Mouse (Mus musculus): ENCODE data around the gene Cutal.

Cutal gene

DNA sequence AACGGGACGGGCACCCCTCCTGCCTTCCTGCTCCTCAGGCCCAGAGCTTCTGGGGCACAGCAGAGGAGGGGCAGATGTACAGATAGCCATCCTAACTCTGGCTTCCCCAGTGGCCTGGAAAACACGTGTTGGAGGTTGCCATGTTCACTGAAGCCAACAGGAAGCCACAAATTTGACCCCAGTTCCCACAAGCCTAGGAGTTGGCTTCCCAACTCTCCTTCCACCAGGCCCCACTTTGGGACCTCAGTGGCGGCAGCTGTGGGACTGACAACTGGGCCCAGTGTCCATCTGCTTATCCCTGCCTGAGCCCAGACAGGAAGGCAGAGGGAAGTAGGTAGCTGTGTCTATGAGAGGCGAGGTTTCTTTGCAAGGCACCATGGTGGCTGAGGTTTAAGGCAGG is 19.8 kb downstream of the Cutal start:
- no peak for DNase-seq

DNA sequence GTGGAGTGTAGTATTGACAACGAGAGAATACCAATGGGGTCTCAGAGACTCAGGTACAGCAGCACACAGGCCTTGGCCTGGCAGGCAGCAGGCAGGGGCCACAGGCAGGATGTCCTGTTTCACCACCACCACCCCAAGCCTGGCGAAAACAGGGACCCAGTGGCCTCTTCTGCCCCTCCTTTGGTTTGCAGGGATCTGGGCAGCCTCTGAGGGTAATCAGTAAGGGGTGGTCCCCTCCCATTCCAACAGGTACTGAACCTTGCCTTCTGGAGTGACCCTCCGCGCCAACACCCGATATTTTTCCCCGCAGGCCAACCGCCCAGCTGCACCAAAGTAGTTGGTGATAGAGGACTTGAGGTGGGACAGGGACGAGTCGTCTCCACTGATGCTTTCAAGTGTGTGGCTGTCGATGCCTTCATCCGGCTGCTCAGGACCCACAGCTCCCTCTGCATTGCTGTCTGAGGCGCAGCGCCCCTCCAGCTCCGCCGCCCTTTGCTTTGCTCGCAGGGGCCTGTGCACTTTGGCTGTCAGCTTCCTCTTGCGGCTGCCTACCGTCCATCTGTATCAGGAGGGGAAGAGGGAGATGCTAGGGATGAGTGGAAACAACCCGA is 21.4 kb downstream of the Cutal start:
- no peak for DNase-seq

DNA sequence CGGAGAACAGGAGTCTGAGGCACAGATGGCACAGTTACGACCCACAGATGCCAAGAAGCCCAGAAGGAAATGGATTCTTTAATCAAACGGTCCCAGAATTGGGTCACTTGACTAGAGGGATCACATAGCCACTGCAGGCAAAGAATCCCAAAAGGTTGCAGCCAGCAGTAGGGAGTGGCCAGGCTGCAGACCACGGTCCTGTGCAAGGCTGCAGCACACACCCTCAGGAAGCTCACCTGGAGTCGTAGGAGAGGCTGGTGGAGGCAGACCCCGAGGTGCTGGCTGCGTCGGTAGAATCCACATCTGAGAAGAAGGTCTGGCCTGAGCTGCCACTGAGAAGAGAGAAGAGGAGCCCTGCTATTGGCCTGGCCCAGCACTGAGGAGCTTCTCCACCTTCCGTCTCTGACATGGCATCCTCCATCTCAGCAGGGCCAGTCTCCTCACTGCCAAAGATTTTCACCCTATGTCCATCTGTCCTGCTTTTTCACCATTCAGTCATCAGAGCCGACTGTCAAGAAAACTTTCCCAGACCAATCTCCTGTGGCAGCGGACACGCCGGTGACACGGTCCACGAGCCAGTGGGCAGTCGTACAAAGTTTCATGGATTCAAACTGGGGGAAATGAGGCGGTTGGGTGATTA is 22.7 kb downstream of the Cutal start:
- DNase-seq = no peak

DNA sequence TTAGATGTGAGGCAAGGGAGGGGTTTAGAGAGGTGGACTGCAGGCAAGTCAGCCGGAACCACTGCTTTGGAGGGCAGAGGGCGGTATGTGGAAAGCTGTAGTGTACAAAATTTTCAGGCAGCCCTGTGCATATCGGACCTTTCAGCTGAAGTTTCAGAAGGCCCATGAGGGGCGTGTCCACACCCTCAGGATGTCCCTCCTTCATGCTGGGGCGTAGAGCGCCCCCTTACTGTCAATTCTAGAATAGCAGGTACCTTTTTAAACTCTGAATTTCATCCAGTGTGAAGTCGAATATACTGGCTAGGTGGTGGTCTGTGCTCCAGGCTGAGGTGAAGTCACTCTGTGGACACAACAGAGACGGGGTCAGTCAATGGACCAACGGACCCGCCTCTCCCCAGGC is 23.6 kb downstream of the Cutal start:
- DNase-seq = peak; percentile 84

- DNase-seq = no peak
Observed at GRCm38 (mm10) chr2:34899682-34900081, 25.5 kb downstream of the Cutal start.

DNA sequence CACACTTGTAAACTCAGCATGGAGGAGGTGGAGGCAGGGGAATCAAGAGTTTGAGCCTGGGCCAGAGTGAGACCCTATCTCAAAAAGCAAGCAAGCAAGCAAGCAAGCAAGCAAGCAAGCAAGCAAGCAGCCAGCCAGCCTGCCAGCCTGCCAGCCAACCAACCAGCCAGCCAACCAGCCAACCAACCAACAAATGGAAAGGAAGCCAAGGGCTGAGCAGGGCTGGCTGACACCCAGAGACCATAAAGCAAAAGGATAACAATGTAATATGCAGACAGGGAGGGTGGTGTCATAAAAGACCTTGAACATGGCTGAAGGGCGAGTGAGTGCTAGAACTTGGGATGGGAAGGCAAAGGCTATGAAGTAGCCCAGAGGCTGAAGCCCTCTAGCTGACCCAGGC is 26.2 kb downstream of the Cutal start:
- no peak for DNase-seq

GRCm38 (mm10) chr2:34901726-34902125 is 27.5 kb downstream of the Cutal start:
- no peak for DNase-seq

- DNase-seq = peak; percentile 59
Observed at GRCm38 (mm10) chr2:34902731-34903130, 28.5 kb downstream of the Cutal start.

DNA sequence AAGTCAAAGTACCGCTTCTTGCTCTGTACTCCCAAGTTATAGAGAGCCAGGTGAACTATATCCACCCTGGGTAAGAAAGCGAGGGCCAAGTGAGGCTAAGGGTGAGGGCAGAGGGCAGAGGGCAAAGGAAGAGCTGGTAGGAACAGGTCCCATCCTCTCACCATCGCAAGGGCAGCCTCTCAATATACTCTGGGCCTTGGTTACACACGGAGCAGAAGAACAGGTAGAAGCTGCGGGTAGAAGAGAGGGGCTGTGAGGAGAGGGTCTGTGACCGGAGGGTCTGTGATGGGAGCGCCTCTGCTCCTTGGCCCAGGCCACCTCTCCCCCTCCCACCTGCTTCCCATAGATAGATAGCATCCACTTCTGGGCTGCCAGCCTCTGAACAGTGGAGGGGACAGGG is 29.0 kb downstream of the Cutal start:
- DNase-seq = no peak

DNA sequence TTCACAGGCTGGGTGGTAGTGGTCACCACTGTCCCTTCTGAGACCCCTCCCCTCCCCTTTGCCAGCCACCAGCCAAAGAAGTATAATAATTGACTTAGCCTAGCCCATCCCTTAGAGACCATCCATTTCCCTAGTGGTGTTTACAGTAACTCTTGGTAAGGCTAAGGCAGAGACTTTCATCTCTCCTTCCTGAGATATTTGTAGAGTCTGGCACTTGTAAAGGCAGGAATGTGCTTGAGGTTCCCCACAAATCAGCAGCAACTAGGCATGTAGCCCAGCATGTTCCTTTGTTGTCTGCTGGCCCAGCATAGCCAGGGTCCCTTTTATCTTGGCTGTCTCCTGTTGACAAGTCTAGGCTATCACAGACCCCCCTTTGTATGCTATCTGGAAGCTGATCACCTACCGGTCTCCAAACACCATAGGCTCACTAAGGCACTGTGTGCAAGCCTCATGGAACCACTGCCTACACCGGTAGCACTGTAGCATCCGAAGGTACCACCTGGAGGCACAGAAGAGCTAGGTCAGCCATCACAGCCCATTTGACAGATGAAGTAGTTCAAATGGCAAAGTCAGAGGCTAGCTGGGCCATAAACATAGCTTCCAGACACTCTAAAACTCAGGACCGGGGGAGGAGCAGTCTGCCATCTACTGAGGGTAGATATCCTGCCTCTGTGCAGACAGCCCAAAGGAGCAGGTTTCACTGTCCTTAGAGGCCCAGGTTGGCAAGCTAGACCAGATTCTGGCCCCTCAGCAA is 29.6 kb downstream of the Cutal start:
- no peak for DNase-seq

DNA sequence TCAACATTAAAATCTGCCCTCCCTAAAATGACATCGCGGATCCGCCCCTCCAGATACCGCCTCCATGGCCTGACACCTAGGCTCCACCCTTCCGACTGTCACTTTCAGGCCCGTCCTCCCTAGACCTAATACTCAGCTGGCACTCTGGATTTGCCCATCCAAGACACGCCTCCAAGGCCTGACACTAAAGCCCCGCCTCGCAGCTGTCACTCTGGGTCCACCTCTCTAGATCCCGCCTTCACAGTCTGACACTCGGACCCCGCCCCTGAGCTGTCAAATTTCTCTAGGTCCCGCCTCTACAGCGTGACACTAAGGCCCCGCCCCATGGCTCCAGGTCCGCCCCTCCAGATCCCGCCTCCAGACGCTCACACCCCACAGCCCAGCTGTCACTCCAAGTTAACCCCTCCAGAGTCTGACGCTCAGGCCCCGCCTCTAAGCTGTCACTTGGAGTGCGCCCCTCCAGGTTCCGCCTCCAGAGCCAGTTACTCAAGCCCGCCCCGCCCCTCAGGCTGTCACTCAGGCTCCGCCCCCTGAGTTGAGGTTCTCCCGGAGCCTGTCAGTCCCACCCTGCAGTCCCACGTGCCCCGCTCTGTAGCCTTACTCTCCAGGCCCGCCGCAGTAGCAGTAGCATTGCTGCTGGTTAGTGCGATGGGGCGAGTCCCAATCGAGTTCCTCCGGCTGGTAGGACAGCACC is 30.8 kb downstream of the Cutal start:
- DNase-seq = peak; percentile 100

DNA sequence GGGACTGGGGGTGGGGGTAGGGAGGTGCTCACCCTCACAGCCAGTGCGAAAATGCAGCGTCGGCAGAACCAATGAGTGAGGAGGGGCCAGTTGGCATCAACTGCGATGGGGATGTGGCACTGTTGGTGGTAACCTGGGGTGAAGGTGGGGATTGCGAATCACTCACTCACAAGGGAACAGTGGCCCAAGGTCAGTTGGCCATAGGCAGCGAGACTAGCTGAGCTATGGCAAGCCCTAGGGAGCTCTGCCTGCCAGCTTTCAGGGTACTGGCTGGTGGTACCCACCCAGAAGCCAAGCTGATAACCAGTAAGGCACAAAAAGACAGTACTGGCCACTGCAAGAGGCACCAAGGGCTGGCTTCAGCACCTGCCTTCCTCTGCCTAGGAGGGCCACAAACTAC is 32.2 kb downstream of the Cutal start:
- DNase-seq = no peak

- DNase-seq = peak; percentile 82
Observed at GRCm38 (mm10) chr2:34906861-34907604, 32.8 kb downstream of the Cutal start.

DNA sequence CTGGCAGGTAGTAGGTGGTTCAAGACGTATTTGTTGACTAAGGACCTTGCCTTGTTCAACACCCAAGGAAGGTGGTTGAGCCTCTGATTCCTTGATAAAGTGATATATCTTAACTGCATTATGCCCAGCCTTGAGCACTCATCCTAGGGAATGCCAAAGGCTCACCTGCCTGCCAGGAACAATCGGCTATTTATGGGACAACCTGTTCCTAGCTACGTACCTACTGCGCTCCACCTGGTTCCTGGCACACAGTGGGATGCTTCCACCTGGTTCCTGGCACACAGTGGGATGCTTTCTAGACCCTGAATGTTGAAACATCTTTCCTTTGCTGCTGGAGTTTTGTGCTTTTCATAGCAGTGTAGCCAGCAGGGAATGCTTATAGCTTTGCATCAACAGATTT is 35.5 kb downstream of the Cutal start:
- no peak for DNase-seq

DNA sequence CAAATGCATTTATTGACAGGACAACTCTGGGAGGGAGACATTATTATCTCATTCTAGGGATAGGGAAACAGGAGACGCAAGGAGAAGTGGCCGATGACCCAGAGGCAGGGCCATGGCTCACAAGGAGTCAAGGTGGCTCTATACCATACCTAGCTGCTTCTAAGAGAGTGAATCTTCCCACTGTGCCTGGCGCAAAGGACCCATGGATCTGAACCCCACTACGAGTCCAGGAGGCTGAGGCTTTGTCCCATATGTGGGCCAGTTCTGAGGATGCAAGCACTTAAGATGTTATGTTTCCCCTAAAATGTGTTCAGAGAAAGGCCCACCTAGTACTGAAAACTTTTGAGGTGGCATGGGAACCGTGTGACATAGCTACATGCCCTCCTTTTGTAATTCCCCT is 37.7 kb downstream of the Cutal start:
- no peak for DNase-seq

- no peak for DNase-seq
Observed at GRCm38 (mm10) chr2:34912613-34913012, 38.4 kb downstream of the Cutal start.

DNA sequence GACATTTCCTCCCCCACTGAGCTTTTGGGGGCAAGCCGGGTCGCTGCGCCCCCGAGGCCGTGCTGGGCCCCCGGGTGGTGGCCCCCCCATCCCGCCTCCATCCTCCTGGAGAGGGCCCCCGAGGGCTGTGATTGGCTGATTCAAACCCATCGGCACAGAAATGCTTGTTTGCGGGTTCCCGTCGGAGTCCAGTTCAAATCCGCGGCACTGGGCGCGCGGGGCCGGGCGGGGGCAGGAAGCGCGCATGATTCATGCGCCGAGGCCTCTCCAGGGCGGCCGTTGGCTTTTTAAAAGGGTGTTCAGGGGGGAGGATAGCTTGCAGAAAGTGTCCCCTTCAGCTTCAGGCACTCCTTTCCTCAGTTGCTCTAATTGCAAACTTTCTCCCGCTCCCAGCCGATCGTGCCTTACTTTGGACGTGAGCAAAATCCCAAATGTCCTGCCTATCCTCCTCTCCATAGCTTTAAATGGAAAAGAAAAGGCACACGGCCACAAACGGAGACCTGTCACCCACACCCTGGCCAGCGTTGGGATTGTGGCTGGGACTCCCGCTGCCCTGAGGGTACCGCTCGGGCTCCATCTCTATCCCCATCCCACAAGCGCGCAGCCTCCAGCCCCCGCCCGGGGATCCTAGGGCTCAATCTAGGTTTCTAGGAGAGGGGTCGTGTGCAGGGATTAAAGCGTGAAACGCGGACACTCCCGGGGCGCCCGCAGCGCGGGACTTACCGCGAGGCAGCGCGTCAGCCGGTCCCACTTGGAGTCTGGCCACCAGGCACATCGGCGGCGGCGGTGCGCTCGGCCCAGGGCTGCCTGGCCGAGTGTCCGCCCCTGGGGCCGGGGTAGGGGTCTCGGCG is 39.2 kb downstream of the Cutal start, which contains the start of gene Phf19:
Phf19 (minus strand) TSS at position 809 of the 851 bp plus-strand sequence.
- no peak for DNase-seq

GRCm38 (mm10) chr2:34914069-34914822 is 40.0 kb downstream of the Cutal start:
- DNase-seq = peak; percentile 55

GRCm38 (mm10) chr2:34914823-34915082 is 40.6 kb downstream of the Cutal start:
- DNase-seq = no peak

DNA sequence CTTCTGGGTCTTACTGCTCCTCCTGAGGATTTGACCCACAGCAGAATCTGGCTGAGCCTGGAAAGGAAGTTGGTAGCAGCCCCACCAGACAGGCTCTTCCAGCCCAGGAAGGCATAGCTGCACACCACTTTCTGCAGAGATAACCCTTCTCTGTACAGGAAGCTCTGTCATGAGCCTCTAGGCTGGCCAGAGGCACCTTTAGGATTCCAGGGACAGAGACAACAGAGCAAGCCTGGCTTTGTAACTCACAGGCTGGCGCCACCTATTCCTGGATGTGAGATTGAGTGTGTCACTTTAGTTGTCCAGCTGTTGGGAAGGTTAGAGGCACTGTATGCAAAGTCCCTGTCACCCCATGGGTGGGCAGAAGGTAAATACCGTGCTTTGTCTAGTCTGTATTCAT is 40.9 kb downstream of the Cutal start:
- no peak for DNase-seq

DNA sequence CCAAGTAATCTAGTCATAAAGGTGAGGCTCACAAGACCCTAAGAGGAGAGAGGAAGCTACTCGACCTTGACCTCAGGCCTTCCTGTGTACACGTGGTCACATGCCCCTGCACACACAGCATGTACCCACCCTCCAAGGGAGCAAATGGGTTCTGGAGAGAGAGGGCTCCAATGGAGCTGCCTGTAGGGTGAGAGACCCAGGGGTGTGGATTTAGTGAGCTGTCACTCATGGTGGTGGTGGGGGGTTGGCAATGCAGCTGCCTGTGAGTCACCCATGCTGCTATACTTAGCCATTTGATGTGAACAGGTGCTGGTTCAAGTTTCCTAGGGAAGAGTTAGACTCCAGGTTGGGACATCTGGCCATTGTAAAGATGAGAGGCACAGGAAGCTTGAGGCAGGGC is 45.9 kb downstream of the Cutal start:
- no peak for DNase-seq
